Mouse (Mus musculus) testis, adult 10 weeks (tissue): ENCODE results near the gene Gamt. TPM values are rescaled to one million over a fixed set of nuclear protein-coding genes. Genes with fewer than 3 reads are reported as not detected.

ENCODE experiments used
- polyA plus RNA-seq: library from polyadenylated mRNA; stranded (reverse); fragments of 350-450 nt; fragmentation: Illumina TruSeq; extraction: RNeasy Lipid Tissue Mini Kit (QIAGEN cat#74804); gene quantifications from one replicate; pipeline ENCODE4 v1.2.3, GENCODE M21; 2014; ENCODE audit warnings: low read depth, low replicate concordance

Gamt gene
- polyA plus RNA-seq: 1.2 TPM

GRCm38 (mm10) chr10:80260642-80261584, at the start of gene Gamt, which contains the start of gene Dazap1:
TSS of gene Gamt (minus strand) at chr10:80261012.
TSS of gene Dazap1 (plus strand) at chr10:80261486.

GRCm38 (mm10) chr10:80295618-80296425, 35.0 kb upstream of the Gamt start, which contains the start of gene Apc2:
TSS of gene Apc2 (plus strand) at chr10:80295977.

GRCm38 (mm10) chr10:80292251-80293146, 31.7 kb upstream of the Gamt start, which contains the start of gene Rps15:
TSS of gene Rps15 (plus strand) at chr10:80292453.

GRCm38 (mm10) chr10:80248971-80249640, 11.7 kb downstream of the Gamt start, which contains the start of gene Ndufs7:
TSS of gene Ndufs7 (plus strand) at chr10:80249121.

GRCm38 (mm10) chr10:80226416-80227165, 34.2 kb downstream of the Gamt start, which contains the start of gene Mum1:
TSS of gene Mum1 (plus strand) at chr10:80226434.

Other genes starting within 250 kb of the Gamt start
- not detected for gene Arhgap45, start 244.4 kb downstream of the Gamt start, polyA plus RNA-seq
- 0.28 TPM for gene Polr2e, start 221.2 kb downstream of the Gamt start, polyA plus RNA-seq
- 260 TPM for gene Gpx4, start 213.8 kb downstream of the Gamt start, polyA plus RNA-seq
- 0.52 TPM for gene Sbno2, start 155.4 kb downstream of the Gamt start, polyA plus RNA-seq
- 7.2 TPM for gene Stk11, start 145.2 kb downstream of the Gamt start, polyA plus RNA-seq
- gene Atp5d, start 122.4 kb downstream of the Gamt start, polyA plus RNA-seq: 0.21 TPM
- gene Cbarp, start 120.2 kb downstream of the Gamt start, polyA plus RNA-seq: not detected
- 3.2 TPM for gene Midn, start 112.7 kb downstream of the Gamt start, polyA plus RNA-seq
- 37.8 TPM for gene Cirbp, start 95.0 kb downstream of the Gamt start, polyA plus RNA-seq
- gene 1600002K03Rik, start 88.1 kb downstream of the Gamt start, polyA plus RNA-seq: 1.1 TPM
- gene Efna2, start 81.5 kb downstream of the Gamt start, polyA plus RNA-seq: 0.39 TPM
- 72.4 TPM for gene Mum1, start 34.6 kb downstream of the Gamt start, polyA plus RNA-seq
- gene Ndufs7, start 11.9 kb downstream of the Gamt start, polyA plus RNA-seq: 0.88 TPM
- gene Dazap1, start 474 bp upstream of the Gamt start, polyA plus RNA-seq: 43.5 TPM
- 0.57 TPM for gene Rps15, start 31.4 kb upstream of the Gamt start, polyA plus RNA-seq
- gene Apc2, start 35.0 kb upstream of the Gamt start, polyA plus RNA-seq: not detected
- gene 2310011J03Rik, start 59.5 kb upstream of the Gamt start, polyA plus RNA-seq: 0.62 TPM
- gene Pcsk4, start 68.5 kb upstream of the Gamt start, polyA plus RNA-seq: 3.3 TPM
- 35.5 TPM for gene Reep6, start 68.9 kb upstream of the Gamt start, polyA plus RNA-seq
- gene Adamtsl5, start 87.4 kb upstream of the Gamt start, polyA plus RNA-seq: 0.31 TPM
- not detected for gene Plk5, start 95.4 kb upstream of the Gamt start, polyA plus RNA-seq
- 15.6 TPM for gene Mex3d, start 126.6 kb upstream of the Gamt start, polyA plus RNA-seq
- 0.49 TPM for gene Mbd3, start 138.5 kb upstream of the Gamt start, polyA plus RNA-seq
- gene Uqcr11, start 145.8 kb upstream of the Gamt start, polyA plus RNA-seq: not detected
- gene Tcf3, start 172.6 kb upstream of the Gamt start, polyA plus RNA-seq: 1.1 TPM
- gene Onecut3, start 233.8 kb upstream of the Gamt start, polyA plus RNA-seq: not detected